Mouse (Mus musculus) lung, postnatal 36 days (tissue): ENCODE results near the gene Uts2.
"Not testable (repeated sequence)": the region's sequence is repeated elsewhere in the genome, so short reads cannot be mapped to it uniquely, and the experiment has no call there.

ENCODE experiments used
- DNase-seq: peaks from one replicate; pipeline ENCODE4 v3.0.0; 2022; ENCODE audit warnings: mixed read lengths

Gene Uts2

GRCm38 (mm10) chr4:151017356-151017755 lies 20.5 kb downstream of the Uts2 start:
- DNase-seq: not testable (repeated sequence)

GRCm38 (mm10) chr4:151024152-151024551 lies 27.3 kb downstream of the Uts2 start:
- DNase-seq: no peak

- peak; percentile 62 for DNase-seq
These were observed 30.1 kb downstream of the Uts2 start for GRCm38 (mm10) chr4:151027001-151027400.

- no peak for DNase-seq
These were observed 39.6 kb downstream of the Uts2 start for GRCm38 (mm10) chr4:151036521-151036920.

- DNase-seq: no peak
These were observed 40.9 kb downstream of the Uts2 start for GRCm38 (mm10) chr4:151037800-151038199.

- DNase-seq: no peak
These were observed 44.6 kb downstream of the Uts2 start for GRCm38 (mm10) chr4:151041506-151041905.

GRCm38 (mm10) chr4:151043281-151043680 lies 46.4 kb downstream of the Uts2 start:
- peak; percentile 82 for DNase-seq

GRCm38 (mm10) chr4:151044037-151044943 lies 47.4 kb downstream of the Uts2 start, which contains the start of gene Per3:
Gene Per3 (minus strand): TSS chr4:151044665.
- DNase-seq: peak; percentile 99

- peak; percentile 16 for DNase-seq
These were observed 48.2 kb downstream of the Uts2 start for GRCm38 (mm10) chr4:151044944-151045570.

- DNase-seq: no peak
These were observed 49.6 kb downstream of the Uts2 start for GRCm38 (mm10) chr4:151046524-151046923.

GRCm38 (mm10) chr4:151051162-151051561 lies 54.3 kb downstream of the Uts2 start:
- DNase-seq: no peak
